Mouse (Mus musculus) embryo, embryonic 11 days (tissue): ENCODE measurements around the gene March10.

Experiments used
- DNase-seq: peaks from one replicate; pipeline ENCODE4 v3.0.0-alpha.2; 2015

Gene March10

GRCm38 (mm10) chr11:105390290-105390689 lies 66.2 kb downstream of the March10 start:
- no peak for DNase-seq

- DNase-seq, result peak; percentile 22
Measured at GRCm38 (mm10) chr11:105388636-105389035, 67.9 kb downstream of the March10 start.

- DNase-seq, result no peak
Measured at GRCm38 (mm10) chr11:105385266-105385665, 71.3 kb downstream of the March10 start.

- DNase-seq, result no peak
Measured at GRCm38 (mm10) chr11:105375821-105376235, 80.7 kb downstream of the March10 start.

GRCm38 (mm10) chr11:105374526-105375175 lies 81.9 kb downstream of the March10 start:
- no peak for DNase-seq

GRCm38 (mm10) chr11:105373881-105374280 lies 82.7 kb downstream of the March10 start:
- no peak for DNase-seq

GRCm38 (mm10) chr11:105371818-105372217 lies 84.7 kb downstream of the March10 start:
- no peak for DNase-seq

- no peak for DNase-seq
Measured at GRCm38 (mm10) chr11:105369526-105370386, 86.8 kb downstream of the March10 start.

- DNase-seq, result no peak
Measured at GRCm38 (mm10) chr11:105368833-105369232, 87.7 kb downstream of the March10 start.

- DNase-seq, result no peak
Measured at GRCm38 (mm10) chr11:105367163-105367562, 89.4 kb downstream of the March10 start.

GRCm38 (mm10) chr11:105366051-105366450 lies 90.5 kb downstream of the March10 start:
- peak; percentile 30 for DNase-seq

GRCm38 (mm10) chr11:105365611-105366010 lies 90.9 kb downstream of the March10 start:
- no peak for DNase-seq

- DNase-seq, result peak; percentile 44
Measured at GRCm38 (mm10) chr11:105364386-105365065, 92.0 kb downstream of the March10 start.

- peak; percentile 53 for DNase-seq
Measured at GRCm38 (mm10) chr11:105363598-105364385, 92.7 kb downstream of the March10 start.

- peak; percentile 90 for DNase-seq
Measured at GRCm38 (mm10) chr11:105362946-105363597, 93.5 kb downstream of the March10 start.

GRCm38 (mm10) chr11:105362041-105362765 lies 94.3 kb downstream of the March10 start:
- DNase-seq, result no peak

- DNase-seq, result no peak
Measured at GRCm38 (mm10) chr11:105356301-105356700, 100.2 kb downstream of the March10 start.

- DNase-seq, result no peak
Measured at GRCm38 (mm10) chr11:105353891-105354280, 102.6 kb downstream of the March10 start.

- peak; percentile 20 for DNase-seq
Measured at GRCm38 (mm10) chr11:105352954-105353890, 103.3 kb downstream of the March10 start.

GRCm38 (mm10) chr11:105352152-105352551 lies 104.4 kb downstream of the March10 start:
- no peak for DNase-seq
